Mouse (Mus musculus) cerebellum, adult 2 months (tissue): ENCODE results near the gene Nlrp1a.

Experiments
- CTCF ChIP-seq: fragments of 200-500 bp; IDR thresholded peaks from 2 replicates; pipeline ENCODE4 v1.5.1; 2011; ENCODE audit warnings: low read depth, mild to moderate bottlenecking, control low read depth, low read length, moderate library complexity, borderline replicate concordance; ENCODE audit not compliant: insufficient read depth
- POLR2A ChIP-seq: fragments of 200-500 bp; IDR thresholded peaks from 2 replicates; pipeline ENCODE4 v1.6.1; 2011; ENCODE audit warnings: low read length, control low read depth, borderline replicate concordance; ENCODE audit not compliant: insufficient read depth

- TF ChIP-seq CTCF (no peak), POLR2A (no peak)
These were observed 38.1 kb downstream of the Nlrp1a start for GRCm38 (mm10) chr11:71106261-71107021.
